Mouse (Mus musculus) embryonic facial prominence, embryonic 10.5 days (tissue): ENCODE results near the gene Cyp2c40. TPM values are rescaled to one million over a fixed set of nuclear protein-coding genes. Genes with fewer than 3 reads are reported as not detected.
"Not testable (repeated sequence)": the region's sequence is repeated elsewhere in the genome, so short reads cannot be mapped to it uniquely, and the experiment has no call there.

Experiments used
- DNase-seq: peaks from one replicate; pipeline ENCODE4 v3.0.0-alpha.2; 2017; ENCODE audit warnings: low spot score
- H3K27ac ChIP-seq: fragments of 300-500 bp; sonication (generic); replicated peaks from 2 replicates; pipeline ENCODE4 v1.5.1; 2016; ENCODE audit warnings: mild to moderate bottlenecking
- H3K27me3 ChIP-seq: fragments of 300-500 bp; sonication (generic); replicated peaks from 2 replicates; pipeline ENCODE4 v1.6.1; 2016; ENCODE audit warnings: low read depth, mild to moderate bottlenecking; ENCODE audit not compliant: poor library complexity, severe bottlenecking
- H3K36me3 ChIP-seq: fragments of 300-500 bp; sonication (generic); replicated peaks from 2 replicates; pipeline ENCODE4 v1.6.1; 2016; ENCODE audit warnings: mild to moderate bottlenecking, moderate library complexity
- H3K4me1 ChIP-seq: fragments of 300-500 bp; sonication (generic); 2 replicates; pipeline ENCODE4 v1.6.1; 2016
- H3K4me3 ChIP-seq: fragments of 300-500 bp; sonication (generic); 2 replicates; pipeline ENCODE4 v1.5.1; 2016; ENCODE audit warnings: mild to moderate bottlenecking, moderate library complexity
- H3K9me3 ChIP-seq: fragments of 300-500 bp; sonication (generic); 2 replicates; pipeline ENCODE4 v1.6.1; 2016; ENCODE audit warnings: mild to moderate bottlenecking
- WGBS: fragments of 180-500 bp; shearing (Covaris S2); methylation state at CpG from one replicate; pipeline ENCODE4 v1.1.7; 2016; 5-methylcytosine and 5-hydroxymethylcytosine counted together
- polyA plus RNA-seq: library from polyadenylated mRNA; unstranded; fragments of >200 nt; fragmentation: Nextera tagmentation; extraction: Ambion mirVana; gene quantifications from 2 replicates; pipeline ENCODE4 v1.2.1, GENCODE M21; 2016

The Cyp2c40 gene
- polyA plus RNA-seq, result not detected in 2 replicates

DNA sequence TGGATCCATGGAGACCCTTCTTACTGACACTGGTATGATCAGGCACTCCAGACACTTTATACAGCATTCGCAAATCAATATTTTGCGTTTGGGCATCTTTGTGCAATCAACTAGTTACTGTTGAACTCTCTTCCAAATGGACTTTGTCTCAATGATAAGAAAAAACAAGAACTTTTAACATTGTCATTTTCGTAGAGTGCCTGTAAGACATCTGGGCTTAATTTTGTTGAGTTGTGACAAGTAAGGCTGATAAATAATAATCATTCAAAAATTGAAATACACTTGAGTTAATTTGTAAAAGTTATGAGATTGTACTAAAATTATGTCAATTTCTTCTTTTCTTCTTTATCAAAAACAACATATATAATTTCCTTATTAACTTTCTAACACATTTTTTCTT, at the start of gene Cyp2c40:
TSS of gene Cyp2c40 (minus strand) at position 101 of the 400 bp plus-strand sequence.
- not testable (repeated sequence) for H3K9me3 ChIP-seq, H3K27me3 ChIP-seq, H3K4me3 ChIP-seq, H3K4me1 ChIP-seq, DNase-seq, H3K36me3 ChIP-seq, H3K27ac ChIP-seq
- 89% methylated on average over 3 of the region's 3 CpGs for WGBS

DNA sequence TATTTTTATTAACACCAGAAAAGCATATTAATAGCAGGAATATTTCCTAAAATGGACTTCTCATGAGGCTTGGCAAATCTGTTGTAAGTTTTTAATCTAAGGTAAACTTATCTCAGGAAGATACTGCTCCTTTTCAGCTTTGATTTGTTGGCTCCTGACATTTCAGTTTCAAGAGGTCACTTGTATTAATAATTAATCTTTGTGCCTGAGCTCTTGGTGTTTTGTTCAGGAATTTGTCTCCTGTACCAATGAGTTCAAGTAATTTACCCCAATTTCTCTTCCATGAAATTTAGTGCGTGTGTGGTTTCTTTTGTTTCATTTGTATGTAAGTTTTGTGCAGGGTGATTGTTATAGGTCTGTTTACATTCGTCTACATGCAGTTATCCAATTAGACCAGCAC, 8.3 kb upstream of the Cyp2c40 start:
- WGBS, result 80% methylated on average over 2 of the region's 2 CpGs
- DNase-seq, H3K27ac ChIP-seq, H3K4me3 ChIP-seq, H3K9me3 ChIP-seq, H3K27me3 ChIP-seq, H3K36me3 ChIP-seq, H3K4me1 ChIP-seq: not testable (repeated sequence)

- not testable (repeated sequence) for H3K36me3 ChIP-seq, DNase-seq, H3K27ac ChIP-seq, H3K4me3 ChIP-seq, H3K9me3 ChIP-seq, H3K27me3 ChIP-seq, H3K4me1 ChIP-seq
- WGBS, result 92% methylated on average over 1 of the region's 1 CpGs
These were observed 3.8 kb upstream of the Cyp2c40 start for GRCm38 (mm10) chr19:39816400-39816799.

- 71% methylated on average over 4 of the region's 4 CpGs for WGBS
- not testable (repeated sequence) for H3K27ac ChIP-seq, H3K36me3 ChIP-seq, H3K4me1 ChIP-seq, H3K4me3 ChIP-seq, H3K27me3 ChIP-seq, H3K9me3 ChIP-seq, DNase-seq
These were observed 3.4 kb upstream of the Cyp2c40 start for GRCm38 (mm10) chr19:39815991-39816390.

DNA sequence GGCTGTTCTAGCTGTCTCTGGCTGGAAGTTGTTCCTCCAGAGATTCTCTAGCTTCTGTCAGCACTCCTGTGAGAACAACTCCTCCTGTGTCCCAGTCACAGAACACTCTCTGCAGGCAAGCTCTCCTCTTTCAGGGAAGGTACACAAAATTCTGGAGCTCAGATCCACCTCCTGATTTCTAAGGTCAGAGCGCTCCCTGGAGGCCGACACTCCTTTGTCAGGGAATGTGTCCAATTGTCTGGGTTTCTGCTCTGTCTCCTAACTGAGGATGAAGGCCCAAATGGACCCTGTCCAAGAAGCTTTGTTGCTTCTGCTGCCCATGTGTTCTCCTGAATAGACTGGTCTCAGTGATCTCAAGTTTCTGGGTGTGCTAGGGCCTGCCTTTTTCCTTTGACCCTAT, 27.2 kb downstream of the Cyp2c40 start:
- not testable (repeated sequence) for H3K9me3 ChIP-seq, H3K4me1 ChIP-seq, H3K27me3 ChIP-seq, DNase-seq, H3K27ac ChIP-seq, H3K36me3 ChIP-seq, H3K4me3 ChIP-seq
- WGBS, result 85% methylated on average over 2 of the region's 2 CpGs

DNA sequence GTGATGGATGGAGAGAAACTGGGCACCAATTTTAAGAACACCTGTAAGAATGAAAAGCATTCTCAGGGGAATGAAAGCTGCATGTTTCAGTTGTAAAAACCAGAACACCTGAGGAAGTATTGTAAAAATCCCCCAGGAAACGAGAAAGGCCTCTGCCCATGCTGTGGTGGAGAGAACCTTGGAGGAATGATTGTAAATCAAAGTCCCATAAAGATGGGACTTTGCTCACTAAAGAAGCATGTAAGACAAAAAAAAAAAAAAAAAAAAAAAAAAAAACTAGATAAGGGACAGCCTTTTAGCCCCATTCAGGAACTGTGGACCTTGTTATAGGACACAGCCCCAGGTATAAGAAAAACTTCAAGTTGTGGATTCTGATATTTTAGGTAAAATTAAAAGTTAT, 67.3 kb downstream of the Cyp2c40 start:
- WGBS, result 82% methylated on average over 1 of the region's 1 CpGs
- H3K9me3 ChIP-seq, result no peaks in the 10 kb centered on the region
- H3K4me3 ChIP-seq, result no peak overlapping the region
- no peaks in the 10 kb centered on the region for H3K4me1 ChIP-seq
- no peaks in the 10 kb centered on the region for H3K27me3 ChIP-seq
- no peak for DNase-seq
- no peak overlapping the region for H3K27ac ChIP-seq
- H3K36me3 ChIP-seq, result no peaks in the 10 kb centered on the region

GRCm38 (mm10) chr19:39744361-39744760, 68.3 kb downstream of the Cyp2c40 start:
- not testable (repeated sequence) for H3K4me3 ChIP-seq, H3K4me1 ChIP-seq, H3K27ac ChIP-seq, DNase-seq, H3K27me3 ChIP-seq, H3K36me3 ChIP-seq, H3K9me3 ChIP-seq
- 71% methylated on average over 1 of the region's 1 CpGs for WGBS

GRCm38 (mm10) chr19:39740920-39741319, 71.7 kb downstream of the Cyp2c40 start, which contains the start of gene Cyp2c68:
TSS of gene Cyp2c68 (minus strand) at chr19:39741054.
- Histone ChIP-seq H3K36me3 (no peaks in the 10 kb centered on the region), H3K27ac (no peak within 1 kb of the TSS), H3K4me3 (no peak within 1 kb of the TSS), H3K4me1 (no peaks in the 10 kb centered on the region), H3K9me3 (no peaks in the 10 kb centered on the region), H3K27me3 (no peaks in the 10 kb centered on the region)
- WGBS, result 94% methylated on average over 2 of the region's 2 CpGs
- no peak for DNase-seq

Other genes with a start within 250 kb of the Cyp2c40 start
- not detected in 2 replicates for gene Cyp2c67, start 163.8 kb downstream of the Cyp2c40 start, polyA plus RNA-seq
- not detected in 2 replicates for gene Cyp2c68, start 71.8 kb downstream of the Cyp2c40 start, polyA plus RNA-seq
- not detected in 2 replicates for gene Cyp2c69, start 74.0 kb upstream of the Cyp2c40 start, polyA plus RNA-seq
- gene Cyp2c37, start 179.6 kb upstream of the Cyp2c40 start, polyA plus RNA-seq, result not detected in 2 replicates